Mouse (Mus musculus): ENCODE measurements around the gene Ugt1a9. TPM values are rescaled to one million over a fixed set of nuclear protein-coding genes. Genes with fewer than 3 reads are reported as not detected.

Gene Ugt1a9
- polyA plus RNA-seq, 1 experiment from 2014 or later, result 9.3 TPM

DNA sequence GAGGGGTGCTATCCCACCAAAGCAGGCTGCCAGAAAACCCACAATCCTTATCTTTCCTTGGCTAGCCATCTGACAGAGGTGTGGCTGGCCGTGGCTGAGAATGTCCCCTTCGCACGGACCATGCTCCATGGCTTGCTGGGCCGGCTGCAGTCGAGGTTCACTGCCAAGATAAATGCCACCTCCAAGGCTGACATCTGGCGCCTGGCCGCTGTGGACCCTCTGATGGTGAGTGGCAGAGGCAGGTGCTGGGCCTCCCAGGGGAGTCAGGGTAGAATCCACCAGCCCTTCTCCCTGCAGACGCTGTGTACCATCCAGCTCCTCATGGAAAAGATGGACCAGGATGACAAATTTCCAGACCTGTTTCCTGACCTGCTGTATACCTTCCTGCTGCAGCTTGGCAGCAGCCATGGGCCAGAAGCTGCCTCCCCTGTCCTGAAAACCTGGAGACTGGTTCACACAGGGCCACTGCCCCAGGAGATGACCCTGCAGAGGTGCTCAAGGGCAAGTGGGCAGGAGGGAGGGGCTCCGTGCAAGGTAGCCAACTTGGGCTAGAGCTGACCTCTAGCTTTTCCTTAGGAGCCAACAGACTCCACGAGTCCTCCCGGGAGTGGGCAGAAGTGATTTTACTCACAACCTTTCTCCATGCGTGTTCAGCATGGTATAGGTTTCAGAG, 184.3 kb downstream of the Ugt1a9 start:
- WGBS, result 79% methylated on average over 12 of the region's 12 CpGs
- TF ChIP-seq CTCF (IDR thresholded peaks at IDR 0.05; ENCODE audit: low read depth), result no peak
- no peak for ATAC-seq (replicated peaks; ENCODE audit: low FRiP score, low read depth)

DNA sequence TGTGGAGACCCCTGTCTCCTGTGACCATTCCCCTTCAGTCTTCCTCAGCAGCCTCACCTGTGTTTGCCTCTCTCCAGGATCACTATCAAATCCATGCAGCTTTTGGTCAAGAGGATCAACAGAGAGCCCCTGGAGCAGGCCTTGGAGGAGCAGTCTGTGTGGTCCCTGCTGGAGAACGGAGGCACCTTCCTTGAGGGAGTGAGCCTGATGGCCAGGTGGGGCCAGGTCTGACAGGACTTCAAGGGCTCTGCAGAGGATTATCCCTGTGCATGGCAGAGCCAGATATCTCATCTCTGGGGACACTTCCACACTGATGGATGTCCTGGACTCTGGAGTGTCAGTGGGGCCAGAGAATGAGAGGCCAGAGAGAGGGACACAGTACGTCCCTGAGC, 184.9 kb downstream of the Ugt1a9 start:
- Histone ChIP-seq H3K4me2 (ENCODE audit: low read length) (no peak overlapping the region), H3K9me3 (replicated peaks; ENCODE audit: low read length) (peaks cover 10% of the 10 kb centered on the region)
- WGBS, result 61% methylated on average over 2 of the region's 2 CpGs

More for the DNA sequence above, 184.3 kb downstream of the Ugt1a9 start:
- Histone ChIP-seq H3K27me3 (ENCODE audit: insufficient read depth, low read length) (no peaks in the 10 kb centered on the region), H3K9ac (ENCODE audit: low read depth, low read length) (no peak overlapping the region), H3K4me3 (replicated peaks; ENCODE audit: low read depth, low read length) (no peak overlapping the region), H3K4me2 (ENCODE audit: low read length) (no peak overlapping the region), H3K4me1 (replicated peaks; ENCODE audit: insufficient read depth, low read length) (peaks cover 8% of the 10 kb centered on the region), H3K36me3 (ENCODE audit: insufficient read depth, low read length) (0 out of 2 replicates have a peak, but pooled peaks cover 2% of the 10 kb centered on the region), H3K27ac (no peak overlapping the region), H3K9me3 (replicated peaks; ENCODE audit: low read length) (peaks cover 16% of the 10 kb centered on the region)
- DNase-seq (ENCODE audit: low spot score), result no peak

GRCm38 (mm10) chr1:88255989-88256754, 185.6 kb downstream of the Ugt1a9 start:
- ATAC-seq (replicated peaks; ENCODE audit: low FRiP score, low read depth) (no peak), DNase-seq (ENCODE audit: low spot score) (no peak)
- 79% methylated on average over 13 of the region's 13 CpGs for WGBS
- Histone ChIP-seq H3K27ac (no peak overlapping the region), H3K4me2 (ENCODE audit: low read length) (no peak overlapping the region), H3K4me3 (replicated peaks; ENCODE audit: low read depth, low read length) (no peak overlapping the region), H3K36me3 (ENCODE audit: insufficient read depth, low read length) (peaks cover 15% of the 10 kb centered on the region), H3K4me1 (replicated peaks; ENCODE audit: insufficient read depth, low read length) (peaks cover 11% of the 10 kb centered on the region), H3K27me3 (ENCODE audit: insufficient read depth, low read length) (no peaks in the 10 kb centered on the region), H3K9me3 (replicated peaks; ENCODE audit: low read length) (0 out of 2 replicates have a peak, but pooled peaks cover 3% of the 10 kb centered on the region), H3K9ac (ENCODE audit: low read depth, low read length) (no peak overlapping the region)
- TF ChIP-seq CTCF (IDR thresholded peaks at IDR 0.05; ENCODE audit: low read depth), result no peak

More for the DNA sequence above, 184.9 kb downstream of the Ugt1a9 start:
- H3K4me3 ChIP-seq (replicated peaks; ENCODE audit: low read depth, low read length), result no peak overlapping the region
- ATAC-seq (replicated peaks; ENCODE audit: low FRiP score, low read depth) (no peak), DNase-seq (ENCODE audit: low spot score) (no peak)
- peaks cover 8% of the 10 kb centered on the region; the same call in 1 of the 2 replicates for H3K36me3 ChIP-seq (ENCODE audit: insufficient read depth, low read length)
- peaks cover 11% of the 10 kb centered on the region for H3K4me1 ChIP-seq (replicated peaks; ENCODE audit: insufficient read depth, low read length)
- H3K27me3 ChIP-seq (ENCODE audit: insufficient read depth, low read length), result no peaks in the 10 kb centered on the region
- H3K9ac ChIP-seq (ENCODE audit: low read depth, low read length), result no peak overlapping the region
- TF ChIP-seq CTCF (IDR thresholded peaks at IDR 0.05; ENCODE audit: low read depth), result no peak
- H3K27ac ChIP-seq, result no peak overlapping the region

GRCm38 (mm10) chr1:88256886-88257663, 186.5 kb downstream of the Ugt1a9 start:
- no peak for TF ChIP-seq CTCF (IDR thresholded peaks at IDR 0.05; ENCODE audit: low read depth)
- no peak for ATAC-seq (replicated peaks; ENCODE audit: low FRiP score, low read depth)
- no peaks in the 10 kb centered on the region for H3K27me3 ChIP-seq (ENCODE audit: insufficient read depth, low read length)
- peaks cover 23% of the 10 kb centered on the region for H3K36me3 ChIP-seq (ENCODE audit: insufficient read depth, low read length)
- H3K9ac ChIP-seq (ENCODE audit: low read depth, low read length), result no peak overlapping the region
- DNase-seq (ENCODE audit: low spot score), result no peak
- H3K4me1 ChIP-seq (replicated peaks; ENCODE audit: insufficient read depth, low read length), result peaks cover 14% of the 10 kb centered on the region
- H3K9me3 ChIP-seq (replicated peaks; ENCODE audit: low read length), result no peaks in the 10 kb centered on the region
- no peak overlapping the region for H3K4me3 ChIP-seq (replicated peaks; ENCODE audit: low read depth, low read length)
- H3K27ac ChIP-seq, result no peak overlapping the region
- 75% methylated on average over 10 of the region's 10 CpGs for WGBS
- H3K4me2 ChIP-seq (ENCODE audit: low read length), result no peak overlapping the region

DNA sequence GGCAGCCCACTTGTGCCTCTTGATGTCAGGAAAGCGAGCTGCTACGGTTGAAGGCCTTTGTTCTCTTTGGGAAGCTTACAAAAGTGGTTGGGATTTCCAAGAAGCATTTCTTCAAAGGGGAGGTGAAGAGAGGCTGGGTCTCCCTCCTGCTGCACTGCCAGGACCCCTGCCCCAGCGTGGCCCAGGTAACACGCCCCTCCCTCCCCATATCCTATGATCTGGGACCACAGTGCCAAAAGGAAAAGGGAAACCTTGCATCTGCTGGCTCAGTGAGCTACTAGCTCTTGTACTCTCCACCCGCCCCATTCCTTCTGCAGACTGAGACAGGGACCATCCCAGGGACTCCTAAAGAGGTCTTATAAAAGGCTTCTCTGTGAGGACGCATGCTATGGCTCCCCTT, 187.1 kb downstream of the Ugt1a9 start:
- no peaks in the 10 kb centered on the region for H3K9me3 ChIP-seq (replicated peaks; ENCODE audit: low read length)
- WGBS, result 81% methylated on average over 6 of the region's 6 CpGs
- H3K27ac ChIP-seq, result no peak overlapping the region
- peaks cover 28% of the 10 kb centered on the region for H3K36me3 ChIP-seq (ENCODE audit: insufficient read depth, low read length)
- no peak overlapping the region for H3K4me2 ChIP-seq (ENCODE audit: low read length)
- TF ChIP-seq CTCF (IDR thresholded peaks at IDR 0.05; ENCODE audit: low read depth), result no peak
- peaks cover 14% of the 10 kb centered on the region for H3K4me1 ChIP-seq (replicated peaks; ENCODE audit: insufficient read depth, low read length)
- H3K27me3 ChIP-seq (ENCODE audit: insufficient read depth, low read length), result no peaks in the 10 kb centered on the region
- no peak overlapping the region for H3K9ac ChIP-seq (ENCODE audit: low read depth, low read length)
- no peak for DNase-seq (ENCODE audit: low spot score)
- no peak overlapping the region for H3K4me3 ChIP-seq (replicated peaks; ENCODE audit: low read depth, low read length)
- no peak for ATAC-seq (replicated peaks; ENCODE audit: low FRiP score, low read depth)

DNA sequence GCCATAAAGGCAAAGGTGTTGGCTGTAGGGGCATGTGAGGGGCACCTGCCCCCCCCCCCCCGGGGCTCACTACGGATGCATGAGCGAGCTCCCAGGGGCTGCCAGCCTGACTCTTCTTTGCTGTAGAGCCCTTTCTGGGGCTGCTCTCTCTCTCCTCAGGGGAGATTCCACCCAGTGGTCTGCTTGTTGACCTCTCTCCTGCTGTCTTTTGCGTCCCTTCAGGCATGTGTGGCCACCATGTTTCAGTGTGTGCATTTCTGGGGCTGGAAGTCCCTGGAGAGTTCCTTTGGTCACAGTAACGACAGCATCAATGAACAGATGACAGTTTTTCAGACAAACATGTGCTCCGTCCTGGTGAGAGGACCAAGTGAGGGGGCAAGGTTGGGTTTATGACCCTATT, 187.8 kb downstream of the Ugt1a9 start:
- ATAC-seq (replicated peaks; ENCODE audit: low FRiP score, low read depth) (no peak), DNase-seq (ENCODE audit: low spot score) (no peak)
- Histone ChIP-seq H3K27ac (no peak overlapping the region), H3K4me3 (replicated peaks; ENCODE audit: low read depth, low read length) (no peak overlapping the region), H3K4me2 (ENCODE audit: low read length) (no peak overlapping the region), H3K27me3 (ENCODE audit: insufficient read depth, low read length) (no peaks in the 10 kb centered on the region), H3K36me3 (ENCODE audit: insufficient read depth, low read length) (peaks cover 35% of the 10 kb centered on the region), H3K9me3 (replicated peaks; ENCODE audit: low read length) (no peaks in the 10 kb centered on the region), H3K4me1 (replicated peaks; ENCODE audit: insufficient read depth, low read length) (peaks cover 14% of the 10 kb centered on the region), H3K9ac (ENCODE audit: low read depth, low read length) (no peak overlapping the region)
- WGBS, result 64% methylated on average over 6 of the region's 6 CpGs
- TF ChIP-seq CTCF (IDR thresholded peaks at IDR 0.05; ENCODE audit: low read depth), result no peak

All from kidney, postnatal 0 days (tissue).